Mouse (Mus musculus) lung, adult 2 months (tissue): ENCODE measurements around the gene Spsb4.

Experiments
- CTCF ChIP-seq: fragments of 200-500 bp; IDR thresholded peaks from 2 replicates; pipeline ENCODE4 v1.5.1; 2011; ENCODE audit warnings: mild to moderate bottlenecking, low read length, control low read depth; ENCODE audit not compliant: insufficient read depth
- POLR2A ChIP-seq: fragments of 200-500 bp; IDR thresholded peaks from 2 replicates; pipeline ENCODE4 v1.6.1; 2011; ENCODE audit warnings: low read depth, mild to moderate bottlenecking, control low read depth, low read length, borderline replicate concordance; ENCODE audit errors: extremely low read depth

- TF ChIP-seq POLR2A, result no peak
- TF ChIP-seq CTCF, result no peak
Observed at GRCm38 (mm10) chr9:97011454-97012195, 7.0 kb downstream of the Spsb4 start.
